In genomic region chr5:66753620-66754019, GRCm38 (mm10) we compare ENCODE assay signal across 29 mouse cellular contexts. TPM values are rescaled to one million over a fixed set of nuclear protein-coding genes. Genes with fewer than 3 reads are reported as not detected.
DNase-seq lines count a peak whose midpoint lies in the region; ATAC-seq and TF ChIP-seq lines count a peak whose summit lies in the region.
"Had no signal": no experiment of that assay in that cellular context is flagged by ENCODE, and none has a peak within 500 bp of the region (broad histone marks: within the 10 kb centered on the region; RNA-seq: fewer than 3 reads in every experiment).

No protein-coding gene starts in this region.

- peak; percentile 51 to 57 for DNase-seq in heart, adult 18-20 months
- DNase-seq in heart, postnatal 14 days, result no peak
- peak; percentile 27 for DNase-seq in lung, postnatal 0 days (ENCODE audit: low spot score)
- DNase-seq in lung, postnatal 4 days, result no peak
- DNase-seq in adrenal gland, postnatal 4 days (ENCODE audit: low spot score in 2 of 2), result no peak
- DNase-seq: adrenal gland, adult 8-10 months; cerebellum, adult 2 months; cerebellum, postnatal 25 days; gastrocnemius, postnatal 36 days; kidney, postnatal 4 days; left cerebral cortex, postnatal 4 days; lung, postnatal 10 days; midbrain, embryonic 14.5 days; right cerebral cortex, postnatal 14 days; thymus, postnatal 14 days had no signal

- no peak overlapping the region for H3K27ac ChIP-seq in lung, postnatal 0 days (ENCODE audit: low read length)
- peak overlapping the region; percentile 65 for H3K27ac ChIP-seq in heart, embryonic 13.5 days (replicated peaks)
- H3K27ac ChIP-seq in olfactory bulb, adult 2 months (ENCODE audit: insufficient read depth, low read depth, low read length), result 0 out of 2 replicates have a peak overlapping the region, but pooled peaks have one; percentile 22
- H3K27ac ChIP-seq in intestine, embryonic 16.5 days (ENCODE audit: low read length), result no peak overlapping the region
- H3K27ac ChIP-seq: embryonic facial prominence, embryonic 13.5 days; forebrain, embryonic 12.5 days; hindbrain, embryonic 10.5 days; hindbrain, postnatal 0 days; kidney, embryonic 15.5 days; limb, embryonic 15.5 days had no signal

- intact Hi-C loops in heart, postnatal 14 days (cut with DNase I), result no loop called here

- H3K4me3 ChIP-seq in lung, postnatal 0 days (ENCODE audit: low read depth, low read length), result no peak overlapping the region
- no peak overlapping the region for H3K4me3 ChIP-seq in heart, embryonic 13.5 days
- H3K4me3 ChIP-seq in olfactory bulb, adult 2 months (ENCODE audit: insufficient read depth, low read depth, low read length), result no peak overlapping the region
- no peak overlapping the region for H3K4me3 ChIP-seq in intestine, embryonic 16.5 days (ENCODE audit: low read length)
- H3K4me3 ChIP-seq: embryonic facial prominence, embryonic 13.5 days; erythroblast, embryonic 14.5 days; forebrain, embryonic 12.5 days; hindbrain, embryonic 10.5 days; kidney, embryonic 15.5 days; limb, embryonic 15.5 days had no signal

- no peaks in the 10 kb centered on the region for H3K9me3 ChIP-seq in lung, postnatal 0 days (ENCODE audit: low read length)
- no peaks in the 10 kb centered on the region for H3K9me3 ChIP-seq in heart, embryonic 13.5 days
- no peaks in the 10 kb centered on the region for H3K9me3 ChIP-seq in intestine, embryonic 16.5 days (ENCODE audit: control insufficient read depth, low read length)
- H3K9me3 ChIP-seq: embryonic facial prominence, embryonic 13.5 days; forebrain, embryonic 12.5 days; hindbrain, embryonic 10.5 days; kidney, embryonic 15.5 days; limb, embryonic 15.5 days had no signal

- TF ChIP-seq POLR2A in olfactory bulb, adult 2 months (IDR thresholded peaks at IDR 0.05; ENCODE audit: insufficient read depth, low read depth, low read length), result no peak

- no peak for TF ChIP-seq CTCF in lung, postnatal 0 days (IDR thresholded peaks at IDR 0.05)
- no peak for TF ChIP-seq CTCF in olfactory bulb, adult 2 months (IDR thresholded peaks at IDR 0.05; ENCODE audit: insufficient read depth, low read depth, low read length)

- ATAC-seq in lung, postnatal 0 days, result no peak
- no peak for ATAC-seq in heart, embryonic 13.5 days (ENCODE audit: extremely low read depth, insufficient number of reproducible peaks, low FRiP score, low TSS enrichment)
- ATAC-seq in intestine, embryonic 16.5 days, result no peak
- ATAC-seq: CD4-positive, CD25-positive, alpha-beta regulatory T cell, adult 4 months; hindbrain, postnatal 0 days; intestine, postnatal 0 days; Patski had no signal

- H3K36me3 ChIP-seq in lung, postnatal 0 days (ENCODE audit: insufficient read depth, low read length), result no peaks in the 10 kb centered on the region
- no peaks in the 10 kb centered on the region for H3K36me3 ChIP-seq in heart, embryonic 13.5 days
- H3K36me3 ChIP-seq in intestine, embryonic 16.5 days (ENCODE audit: control insufficient read depth, insufficient read depth, low read length), result no peaks in the 10 kb centered on the region
- H3K36me3 ChIP-seq: embryonic facial prominence, embryonic 13.5 days; forebrain, embryonic 12.5 days; hindbrain, embryonic 10.5 days; kidney, embryonic 15.5 days; limb, embryonic 15.5 days had no signal

- no peak overlapping the region for H3K9ac ChIP-seq in lung, postnatal 0 days (replicated peaks; ENCODE audit: low read depth)
- H3K9ac ChIP-seq in heart, embryonic 13.5 days, result no peak overlapping the region
- no peak overlapping the region for H3K9ac ChIP-seq in intestine, embryonic 16.5 days (ENCODE audit: low read depth, low read length)
- H3K9ac ChIP-seq: embryonic facial prominence, embryonic 13.5 days; forebrain, embryonic 12.5 days; kidney, embryonic 15.5 days; limb, embryonic 15.5 days had no signal

- H3K27me3 ChIP-seq in lung, postnatal 0 days (replicated peaks; ENCODE audit: insufficient read depth, low read length), result no peaks in the 10 kb centered on the region
- peaks cover 76% of the 10 kb centered on the region for H3K27me3 ChIP-seq in heart, embryonic 13.5 days (replicated peaks)
- no peaks in the 10 kb centered on the region for H3K27me3 ChIP-seq in intestine, embryonic 16.5 days (replicated peaks; ENCODE audit: control insufficient read depth, insufficient read depth, low read length)
- H3K27me3 ChIP-seq: embryonic facial prominence, embryonic 13.5 days; forebrain, embryonic 12.5 days; kidney, embryonic 15.5 days; limb, embryonic 15.5 days; Patski had no signal

- TF ChIP-seq EP300 in lung, postnatal 0 days (IDR thresholded peaks at IDR 0.05), result peak; percentile 50; the same call in 1 of the 2 replicates

- H3K4me1 ChIP-seq in lung, postnatal 0 days (ENCODE audit: insufficient read depth, low read depth, low read length), result peaks cover 2% of the 10 kb centered on the region
- peaks cover 29% of the 10 kb centered on the region for H3K4me1 ChIP-seq in heart, embryonic 13.5 days
- H3K4me1 ChIP-seq in olfactory bulb, adult 2 months (ENCODE audit: control insufficient read depth, insufficient read depth, low read length), result peaks cover 16% of the 10 kb centered on the region
- no peaks in the 10 kb centered on the region for H3K4me1 ChIP-seq in intestine, embryonic 16.5 days (ENCODE audit: control insufficient read depth, insufficient read depth, low read length)

- 58% methylated on average over 9 of the region's 9 CpGs for WGBS in lung, postnatal 0 days
- WGBS in heart, embryonic 13.5 days, result 56% methylated on average over 9 of the region's 9 CpGs
- 57% methylated on average over 9 of the region's 9 CpGs for WGBS in olfactory bulb, adult 2 months
- 75% methylated on average over 9 of the region's 9 CpGs for WGBS in intestine, embryonic 16.5 days

- H3K4me2 ChIP-seq in lung, postnatal 0 days (replicated peaks; ENCODE audit: low read depth, low read length), result no peak overlapping the region
- H3K4me2 ChIP-seq in heart, embryonic 13.5 days, result no peak overlapping the region; the same call in 1 of the 2 replicates
- H3K4me2 ChIP-seq in intestine, embryonic 16.5 days (ENCODE audit: low read depth, low read length), result no peak overlapping the region
- H3K4me2 ChIP-seq: embryonic facial prominence, embryonic 13.5 days; forebrain, embryonic 12.5 days; kidney, embryonic 15.5 days; limb, embryonic 15.5 days had no signal

RNA-seq across cellular contexts. Expression of gene Limch1, which starts 8.0 kb away (rescaled TPM):
- 100 to 1,000 TPM; 237 to 240 TPM for total RNA-seq in heart, adult 18-20 months (2021)
- 100 to 1,000 TPM; 189 to 196 TPM for total RNA-seq in heart, postnatal 14 days (2021)
- polyA plus RNA-seq in lung, postnatal 0 days (2015; fragmentation: Nextera tagmentation; extraction: Ambion mirVana), result 368 and 398 TPM in 2 replicates
- polyA plus RNA-seq in heart, embryonic 13.5 days (2015; fragmentation: Nextera tagmentation; extraction: Ambion mirVana), result 24.6 and 25.1 TPM in 2 replicates
- not detected in 2 replicates for polyA plus RNA-seq in olfactory bulb, adult 2 months (2012; ENCODE audit: insufficient read depth, insufficient read length, low replicate concordance, missing spikeins)
- 7.5 and 8.5 TPM in 2 replicates for polyA plus RNA-seq in intestine, embryonic 16.5 days (2015; fragmentation: Nextera tagmentation; extraction: Ambion mirVana)
- total RNA-seq in adrenal gland, postnatal 4 days (2021), result 100 to 1,000 TPM; 150 to 161 TPM
- total RNA-seq: megakaryocyte-erythroid progenitor cell, adult 5-6 weeks had no signal
- polyA plus RNA-seq: CD4-positive, CD25-positive, alpha-beta regulatory T cell, adult 4 months; erythroblast, embryonic 14.5 days had no signal

Comparison
In these comparisons a context has a peak if more than half of its experiments do, and no peak if none do; other contexts are left out.
1. DNase-seq: peak in heart, adult 18-20 months (2 of 2) and lung, postnatal 0 days (single experiment); none in heart, postnatal 14 days (0 of 2), lung, postnatal 4 days (0 of 2) and adrenal gland, postnatal 4 days (0 of 2).
2. H3K27ac ChIP-seq: peak in heart, embryonic 13.5 days (single experiment) and olfactory bulb, adult 2 months (single experiment); none in lung, postnatal 0 days (single experiment) and intestine, embryonic 16.5 days (single experiment).
3. RNA of gene Limch1, which starts 8.0 kb away (polyA plus RNA-seq): 368 to 398 TPM in lung, postnatal 0 days; 24.6 to 25.1 TPM in heart, embryonic 13.5 days, not detected in olfactory bulb, adult 2 months and 7.5 to 8.5 TPM in intestine, embryonic 16.5 days; every median in the first group is over 10 times any median in the second.